Mouse (Mus musculus) intestine, postnatal 0 days (tissue): ENCODE results near the gene Barx2. TPM values are rescaled to one million over a fixed set of nuclear protein-coding genes. Genes with fewer than 3 reads are reported as not detected.
A peak's percentile ranks its signal among the peaks of the same experiment; 100 is the strongest.
"Not testable (repeated sequence)": the region's sequence is repeated elsewhere in the genome, so short reads cannot be mapped to it uniquely, and the experiment has no call there.

Experiments used
- ATAC-seq: fragments of 200-750 bp; cut with Nextera tagmentation; 2 replicates; pipeline ENCODE4 v1.8.0; 2017; ENCODE audit warnings: mild to moderate bottlenecking, moderate TSS enrichment, moderate library complexity
- H3K27ac ChIP-seq: fragments of 300-500 bp; sonication (generic); 2 replicates; pipeline ENCODE4 v1.5.1; 2014; ENCODE audit warnings: mild to moderate bottlenecking, low read depth, low read length, moderate library complexity
- H3K27me3 ChIP-seq: fragments of 300-500 bp; sonication (generic); replicated peaks from 2 replicates; pipeline ENCODE4 v1.6.1; 2014; ENCODE audit warnings: low read length, mixed read lengths; ENCODE audit not compliant: control insufficient read depth, insufficient read depth
- H3K36me3 ChIP-seq: fragments of 300-500 bp; sonication (generic); 2 replicates; pipeline ENCODE4 v1.6.1; 2014; ENCODE audit warnings: mild to moderate bottlenecking, moderate library complexity; ENCODE audit not compliant: control insufficient read depth, insufficient read depth
- H3K4me1 ChIP-seq: fragments of 300-500 bp; sonication (generic); replicated peaks from 2 replicates; pipeline ENCODE4 v1.6.1; 2014; ENCODE audit warnings: antibody characterized with exemption, low read length, mixed read lengths; ENCODE audit not compliant: control insufficient read depth, insufficient read depth
- H3K4me2 ChIP-seq: fragments of 300-500 bp; sonication (generic); replicated peaks from 2 replicates; pipeline ENCODE4 v1.6.1; 2014; ENCODE audit warnings: low read depth, mild to moderate bottlenecking, moderate library complexity
- H3K4me3 ChIP-seq: fragments of 300-500 bp; sonication (generic); 2 replicates; pipeline ENCODE4 v1.5.1; 2014; ENCODE audit warnings: low read depth, low read length
- H3K9ac ChIP-seq: fragments of 300-500 bp; sonication (generic); 2 replicates; pipeline ENCODE4 v1.6.1; 2014; ENCODE audit warnings: mild to moderate bottlenecking, low read depth, low read length
- H3K9me3 ChIP-seq: fragments of 300-500 bp; sonication (generic); 2 replicates; pipeline ENCODE4 v1.6.1; 2016; ENCODE audit warnings: mixed run types; ENCODE audit not compliant: control insufficient read depth
- CTCF ChIP-seq: sonication (generic); IDR thresholded peaks from 2 replicates; pipeline ENCODE4 v1.5.1; 2016; ENCODE audit warnings: low read depth, mild to moderate bottlenecking, control low read depth, antibody characterized with exemption, moderate library complexity
- WGBS: fragments of 180-500 bp; shearing (Covaris S2); extraction: QIAGEN DNeasy Blood & Tissue Kit; methylation state at CpG from one replicate; pipeline ENCODE4 v1.1.7; 2014; 5-methylcytosine and 5-hydroxymethylcytosine counted together
- polyA plus RNA-seq: library from polyadenylated mRNA; unstranded; fragments of >200 nt; fragmentation: Nextera tagmentation; extraction: Ambion mirVana; gene quantifications from 2 replicates; pipeline ENCODE4 v1.2.1, GENCODE M21; 2015

Gene Barx2
- polyA plus RNA-seq, 1 experiment from 2014 or later, result not detected

DNA sequence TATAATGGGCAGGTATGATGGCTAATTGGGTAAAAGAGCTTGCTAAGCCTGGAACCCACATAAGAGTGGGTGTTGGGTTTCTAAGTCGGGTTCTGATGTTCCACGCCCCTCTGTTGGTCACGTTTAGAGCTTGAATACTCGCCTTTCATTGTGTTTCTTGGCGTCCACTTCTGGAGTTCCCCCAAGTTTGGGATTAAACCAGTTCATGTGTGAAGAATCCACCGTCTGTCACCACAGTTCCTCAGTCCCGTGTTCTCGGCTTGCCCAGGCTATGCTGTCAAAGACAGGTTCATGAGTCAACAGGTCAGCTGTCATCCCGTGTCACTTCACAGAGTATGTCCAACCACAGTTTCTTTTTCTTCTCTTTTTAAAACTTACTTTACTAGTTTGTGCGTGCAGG lies 33.8 kb upstream of the Barx2 start:
- Histone ChIP-seq H3K9ac (no peak overlapping the region), H3K27me3 (no peaks in the 10 kb centered on the region), H3K4me1 (no peaks in the 10 kb centered on the region), H3K36me3 (no peaks in the 10 kb centered on the region), H3K4me3 (no peak overlapping the region), H3K4me2 (no peak overlapping the region), H3K27ac (no peak overlapping the region), H3K9me3 (no peaks in the 10 kb centered on the region)
- WGBS, result 87% methylated on average over 10 of the region's 10 CpGs
- TF ChIP-seq CTCF, result no peak
- ATAC-seq, result no peak

DNA sequence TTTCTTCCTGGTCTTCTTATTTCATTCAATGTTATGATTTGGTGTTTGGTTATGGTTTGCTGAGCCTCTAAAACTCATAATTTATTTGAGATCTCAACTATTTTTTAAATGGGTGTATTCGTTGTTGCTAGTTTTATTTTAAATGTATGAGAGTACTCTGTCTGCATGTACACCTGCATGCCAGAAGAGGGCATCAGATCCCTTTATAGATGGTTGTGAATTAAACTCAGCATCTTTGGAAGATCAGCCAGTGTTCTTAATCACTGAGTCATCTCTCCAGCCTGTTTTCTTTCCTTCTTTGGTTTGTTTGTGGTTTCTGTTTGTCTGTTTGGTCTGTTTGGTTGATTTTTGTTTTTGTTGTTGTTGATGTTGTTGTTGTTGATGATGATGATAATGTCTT lies 29.1 kb upstream of the Barx2 start:
- 48% methylated on average over 1 of the region's 1 CpGs for WGBS
- Histone ChIP-seq H3K4me2 (no peak overlapping the region), H3K4me1 (no peaks in the 10 kb centered on the region), H3K27me3 (no peaks in the 10 kb centered on the region), H3K9ac (no peak overlapping the region), H3K36me3 (no peaks in the 10 kb centered on the region), H3K9me3 (no peaks in the 10 kb centered on the region), H3K27ac (no peak overlapping the region), H3K4me3 (no peak overlapping the region)
- ATAC-seq, result no peak
- peak; percentile 80 for TF ChIP-seq CTCF

GRCm38 (mm10) chr9:31936486-31936885 lies 23.2 kb upstream of the Barx2 start:
- H3K4me3 ChIP-seq, H3K9ac ChIP-seq, H3K27ac ChIP-seq, H3K36me3 ChIP-seq, H3K4me2 ChIP-seq, ATAC-seq, H3K4me1 ChIP-seq, H3K27me3 ChIP-seq, H3K9me3 ChIP-seq: not testable (repeated sequence)
- 99% methylated on average over 12 of the region's 16 CpGs for WGBS

- no peak overlapping the region for H3K9ac ChIP-seq
- H3K27me3 ChIP-seq, result no peaks in the 10 kb centered on the region
- H3K4me2 ChIP-seq, result no peak overlapping the region
- 40% methylated on average over 5 of the region's 5 CpGs for WGBS
- TF ChIP-seq CTCF, result no peak
- ATAC-seq, result no peak
- H3K36me3 ChIP-seq, result no peaks in the 10 kb centered on the region
- no peak overlapping the region for H3K4me3 ChIP-seq
- no peaks in the 10 kb centered on the region for H3K9me3 ChIP-seq
- H3K4me1 ChIP-seq, result no peaks in the 10 kb centered on the region
- no peak overlapping the region for H3K27ac ChIP-seq
Measured at GRCm38 (mm10) chr9:31931691-31932090, 18.4 kb upstream of the Barx2 start.

- WGBS, result 35% methylated on average over 3 of the region's 3 CpGs
- no peak overlapping the region for H3K4me3 ChIP-seq
- H3K36me3 ChIP-seq, result no peaks in the 10 kb centered on the region
- H3K9ac ChIP-seq, result no peak overlapping the region
- no peak for TF ChIP-seq CTCF
- H3K4me2 ChIP-seq, result no peak overlapping the region
- no peak for ATAC-seq
- no peaks in the 10 kb centered on the region for H3K9me3 ChIP-seq
- no peaks in the 10 kb centered on the region for H3K27me3 ChIP-seq
- no peaks in the 10 kb centered on the region for H3K4me1 ChIP-seq
- no peak overlapping the region for H3K27ac ChIP-seq
Measured at GRCm38 (mm10) chr9:31931255-31931654, 18.0 kb upstream of the Barx2 start.

GRCm38 (mm10) chr9:31926766-31927165 lies 13.5 kb upstream of the Barx2 start:
- no peak for TF ChIP-seq CTCF
- H3K27ac ChIP-seq, result no peak overlapping the region
- H3K4me3 ChIP-seq, result no peak overlapping the region
- no peak overlapping the region for H3K9ac ChIP-seq
- WGBS, result 55% methylated on average over 3 of the region's 3 CpGs
- no peaks in the 10 kb centered on the region for H3K4me1 ChIP-seq
- no peak for ATAC-seq
- no peak overlapping the region for H3K4me2 ChIP-seq
- no peaks in the 10 kb centered on the region for H3K36me3 ChIP-seq
- no peaks in the 10 kb centered on the region for H3K27me3 ChIP-seq
- no peaks in the 10 kb centered on the region for H3K9me3 ChIP-seq

- ATAC-seq, result peak; percentile 49; the same call in 1 of the 2 replicates
- no peaks in the 10 kb centered on the region for H3K36me3 ChIP-seq
- no peaks in the 10 kb centered on the region for H3K9me3 ChIP-seq
- H3K27me3 ChIP-seq, result no peaks in the 10 kb centered on the region
- no peak overlapping the region for H3K4me3 ChIP-seq
- H3K4me1 ChIP-seq, result no peaks in the 10 kb centered on the region
- WGBS, result 15% methylated on average over 22 of the region's 22 CpGs
- H3K4me2 ChIP-seq, result 0 out of 2 replicates have a peak overlapping the region, but pooled peaks have one; percentile 10
- no peak overlapping the region for H3K27ac ChIP-seq
- no peak overlapping the region for H3K9ac ChIP-seq
- TF ChIP-seq CTCF, result peak; percentile 100
Measured at GRCm38 (mm10) chr9:31925830-31926624, 12.8 kb upstream of the Barx2 start.
